Mouse (Mus musculus): Measurements from ENCODE around the gene Grtp1.

DNA sequence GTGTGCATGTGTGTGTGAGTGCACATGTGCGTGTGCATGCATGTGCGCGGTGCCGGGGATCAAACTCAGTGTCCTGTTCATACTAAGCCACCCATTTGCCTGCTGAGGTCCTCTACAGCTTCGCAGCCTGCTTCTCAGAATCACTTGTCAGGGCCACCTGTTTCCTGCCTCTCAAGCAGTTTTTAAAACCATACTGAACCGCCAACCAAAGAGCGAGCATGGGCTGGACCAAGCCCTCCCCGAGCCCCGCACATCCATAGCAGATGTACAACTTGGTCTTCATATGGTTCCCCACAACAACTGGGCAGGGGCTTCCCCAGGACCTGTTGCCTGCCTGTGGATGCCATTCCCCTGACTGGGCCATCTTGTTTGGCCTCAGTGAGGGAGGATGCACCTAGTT, 39.6 kb upstream of the Grtp1 start:
- no peak for TF ChIP-seq CTCF (IDR thresholded peaks at IDR 0.05; ENCODE audit: borderline replicate concordance, control insufficient read depth, extremely low read depth, insufficient read depth, low read length, poor library complexity)
- no peak for TF ChIP-seq POLR2A (IDR thresholded peaks at IDR 0.05; ENCODE audit: control insufficient read depth, extremely low read depth, insufficient read depth, low read length, poor library complexity)
